Mouse (Mus musculus) telencephalon, adult 2 months (tissue): ENCODE results near the gene Olfr52.
"Not testable (repeated sequence)": the region's sequence is repeated elsewhere in the genome, so short reads cannot be mapped to it uniquely, and the experiment has no call there.

ENCODE experiments used
- DNase-seq: peaks from one replicate; pipeline ENCODE4 v3.0.0-alpha.2; 2011; ENCODE audit warnings: low read depth, low spot score

Olfr52 gene

GRCm38 (mm10) chr2:86185583-86185982 is at the start of gene Olfr52:
Olfr52 (minus strand) TSS chr2:86185683.
- DNase-seq = no peak

- DNase-seq = no peak
Observed at GRCm38 (mm10) chr2:86231301-86231700, 45.8 kb upstream of the Olfr52 start, which contains the start of gene Olfr1047. Olfr1047 (minus strand) TSS chr2:86231401.

GRCm38 (mm10) chr2:86219214-86219613 is 33.7 kb upstream of the Olfr52 start, which contains the start of gene Olfr1046:
Olfr1046 (minus strand) TSS chr2:86219314.
- no peak for DNase-seq

- DNase-seq = no peak
Observed at GRCm38 (mm10) chr2:86202909-86203308, 17.4 kb upstream of the Olfr52 start, which contains the start of gene Olfr1045. Olfr1045 (minus strand) TSS chr2:86203009.

GRCm38 (mm10) chr2:86195863-86196262 is 10.4 kb upstream of the Olfr52 start:
- DNase-seq = no peak

- DNase-seq = no peak
Observed at GRCm38 (mm10) chr2:86179950-86180349, 5.5 kb downstream of the Olfr52 start.

- DNase-seq = no peak
Observed at GRCm38 (mm10) chr2:86177720-86178119, 7.8 kb downstream of the Olfr52 start, which contains the start of gene Olfr1044. Olfr1044 (minus strand) TSS chr2:86177820.

GRCm38 (mm10) chr2:86175422-86175821 is 10.1 kb downstream of the Olfr52 start:
- DNase-seq = not testable (repeated sequence)

- no peak for DNase-seq
Observed at GRCm38 (mm10) chr2:86167422-86167821, 18.1 kb downstream of the Olfr52 start, which contains the start of gene Olfr1043. Olfr1043 (minus strand) TSS chr2:86167522.

GRCm38 (mm10) chr2:86161738-86162137 is 23.7 kb downstream of the Olfr52 start, which contains the start of gene Olfr1042:
Olfr1042 (minus strand) TSS chr2:86161838.
- no peak for DNase-seq

GRCm38 (mm10) chr2:86146632-86147031 is 38.9 kb downstream of the Olfr52 start, which contains the start of gene Olfr1040:
Olfr1040 (minus strand) TSS chr2:86146732.
- DNase-seq = no peak

- no peak for DNase-seq
Observed at GRCm38 (mm10) chr2:86135828-86136227, 49.7 kb downstream of the Olfr52 start, which contains the start of gene Olfr1039. Olfr1039 (minus strand) TSS chr2:86135928.
